Mouse (Mus musculus) hindbrain, embryonic 15.5 days (tissue): ENCODE data around the gene Iqsec1. TPM values are rescaled to one million over a fixed set of nuclear protein-coding genes. Genes with fewer than 3 reads are reported as not detected.

Experiments
- ATAC-seq: fragments of 200-750 bp; cut with Nextera tagmentation; 2 replicates; pipeline ENCODE4 v1.8.0; 2017; ENCODE audit warnings: low read depth, moderate number of reproducible peaks, moderate TSS enrichment; ENCODE audit not compliant: low FRiP score
- H3K27ac ChIP-seq: fragments of 300-500 bp; sonication (generic); replicated peaks from 2 replicates; pipeline ENCODE4 v1.5.1; 2015; ENCODE audit warnings: mild to moderate bottlenecking, inconsistent platforms
- H3K27me3 ChIP-seq: fragments of 300-500 bp; sonication (generic); 2 replicates; pipeline ENCODE4 v1.6.1; 2015; ENCODE audit warnings: control low read depth, inconsistent platforms
- H3K36me3 ChIP-seq: fragments of 300-500 bp; sonication (generic); 2 replicates; pipeline ENCODE4 v1.6.1; 2015; ENCODE audit warnings: control low read depth, inconsistent platforms
- H3K4me1 ChIP-seq: fragments of 300-500 bp; sonication (generic); replicated peaks from 2 replicates; pipeline ENCODE4 v1.6.1; 2015; ENCODE audit warnings: control low read depth, inconsistent platforms
- H3K4me2 ChIP-seq: fragments of 300-500 bp; sonication (generic); 2 replicates; pipeline ENCODE4 v1.6.1; 2015; ENCODE audit warnings: moderate library complexity, mild to moderate bottlenecking, inconsistent platforms
- H3K4me3 ChIP-seq: fragments of 300-500 bp; sonication (generic); 2 replicates; pipeline ENCODE4 v1.5.1; 2015; ENCODE audit warnings: mild to moderate bottlenecking, inconsistent platforms
- H3K9ac ChIP-seq: fragments of 300-500 bp; sonication (generic); 2 replicates; pipeline ENCODE4 v1.6.1; 2015; ENCODE audit warnings: inconsistent platforms
- H3K9me3 ChIP-seq: fragments of 300-500 bp; sonication (generic); 2 replicates; pipeline ENCODE4 v1.6.1; 2016; ENCODE audit warnings: control low read depth, inconsistent platforms
- WGBS: fragments of 180-500 bp; shearing (Covaris S2); methylation state at CpG from one replicate; pipeline ENCODE4 v1.1.7; 2015; 5-methylcytosine and 5-hydroxymethylcytosine counted together
- polyA plus RNA-seq: library from polyadenylated mRNA; unstranded; fragments of >200 nt; fragmentation: Nextera tagmentation; extraction: Ambion mirVana; gene quantifications from 2 replicates; pipeline ENCODE4 v1.2.1, GENCODE M21; 2015

Iqsec1 gene
- polyA plus RNA-seq, 1 experiment from 2014 or later = 23.3 TPM

- WGBS = 21% methylated on average over 4 of the region's 4 CpGs
- H3K36me3 ChIP-seq = no peaks in the 10 kb centered on the region
- no peak overlapping the region for H3K4me3 ChIP-seq
- H3K9ac ChIP-seq = no peak overlapping the region
- no peaks in the 10 kb centered on the region for H3K27me3 ChIP-seq
- peak overlapping the region; percentile 64 for H3K27ac ChIP-seq
- no peak; the same call in 1 of the 2 replicates for ATAC-seq
- H3K4me1 ChIP-seq = peaks cover 87% of the 10 kb centered on the region
- no peak overlapping the region for H3K4me2 ChIP-seq
- no peaks in the 10 kb centered on the region for H3K9me3 ChIP-seq
These were observed 285.4 kb downstream of the Iqsec1 start for GRCm38 (mm10) chr6:90702837-90703735.

GRCm38 (mm10) chr6:90702197-90702596, 286.3 kb downstream of the Iqsec1 start:
- Histone ChIP-seq H3K9me3 (no peaks in the 10 kb centered on the region), H3K4me2 (no peak overlapping the region), H3K9ac (no peak overlapping the region), H3K27ac (no peak overlapping the region), H3K4me1 (peaks cover 82% of the 10 kb centered on the region), H3K4me3 (no peak overlapping the region), H3K27me3 (no peaks in the 10 kb centered on the region), H3K36me3 (no peaks in the 10 kb centered on the region)
- ATAC-seq = no peak

GRCm38 (mm10) chr6:90701391-90701790, 287.1 kb downstream of the Iqsec1 start:
- Histone ChIP-seq H3K27me3 (no peaks in the 10 kb centered on the region), H3K4me3 (no peak overlapping the region), H3K4me2 (no peak overlapping the region), H3K9ac (no peak overlapping the region), H3K36me3 (no peaks in the 10 kb centered on the region), H3K9me3 (no peaks in the 10 kb centered on the region), H3K27ac (no peak overlapping the region), H3K4me1 (peaks cover 74% of the 10 kb centered on the region)
- WGBS = 81% methylated on average over 2 of the region's 2 CpGs
- ATAC-seq = no peak

- 76% methylated on average over 2 of the region's 2 CpGs for WGBS
- Histone ChIP-seq H3K4me1 (peaks cover 75% of the 10 kb centered on the region), H3K9me3 (no peaks in the 10 kb centered on the region), H3K27ac (no peak overlapping the region), H3K4me2 (no peak overlapping the region), H3K27me3 (no peaks in the 10 kb centered on the region), H3K9ac (no peak overlapping the region), H3K4me3 (no peak overlapping the region), H3K36me3 (no peaks in the 10 kb centered on the region)
- ATAC-seq = no peak
These were observed 287.7 kb downstream of the Iqsec1 start for GRCm38 (mm10) chr6:90700737-90701136.

- WGBS = 63% methylated on average over 1 of the region's 1 CpGs
- Histone ChIP-seq H3K27me3 (no peaks in the 10 kb centered on the region), H3K36me3 (no peaks in the 10 kb centered on the region), H3K4me2 (no peak overlapping the region), H3K9me3 (no peaks in the 10 kb centered on the region), H3K4me3 (no peak overlapping the region), H3K27ac (no peak overlapping the region), H3K4me1 (peaks cover 68% of the 10 kb centered on the region), H3K9ac (no peak overlapping the region)
- ATAC-seq = no peak
These were observed 288.4 kb downstream of the Iqsec1 start for GRCm38 (mm10) chr6:90700068-90700467.

GRCm38 (mm10) chr6:90698843-90699242, 289.6 kb downstream of the Iqsec1 start:
- Histone ChIP-seq H3K27me3 (no peaks in the 10 kb centered on the region), H3K9ac (no peak overlapping the region), H3K36me3 (no peaks in the 10 kb centered on the region), H3K27ac (no peak overlapping the region), H3K4me3 (no peak overlapping the region), H3K4me2 (no peak overlapping the region), H3K4me1 (peaks cover 56% of the 10 kb centered on the region), H3K9me3 (no peaks in the 10 kb centered on the region)
- no peak for ATAC-seq
- 26% methylated on average over 6 of the region's 6 CpGs for WGBS

- Histone ChIP-seq H3K36me3 (peaks cover 12% of the 10 kb centered on the region), H3K9ac (no peak overlapping the region), H3K27me3 (no peaks in the 10 kb centered on the region), H3K27ac (peak overlapping the region; percentile 8; the same call in 1 of the 2 replicates), H3K4me1 (peaks cover 32% of the 10 kb centered on the region), H3K4me3 (no peak overlapping the region), H3K4me2 (no peak overlapping the region), H3K9me3 (no peaks in the 10 kb centered on the region)
- WGBS = 71% methylated on average over 1 of the region's 1 CpGs
- no peak for ATAC-seq
These were observed 292.7 kb downstream of the Iqsec1 start for GRCm38 (mm10) chr6:90695754-90696153.

- Histone ChIP-seq H3K36me3 (peaks cover 38% of the 10 kb centered on the region), H3K9ac (no peak overlapping the region)
These were observed 296.1 kb downstream of the Iqsec1 start for GRCm38 (mm10) chr6:90692404-90692803.

GRCm38 (mm10) chr6:90691935-90692334, 296.6 kb downstream of the Iqsec1 start:
- Histone ChIP-seq H3K9me3 (no peaks in the 10 kb centered on the region), H3K4me1 (peaks cover 14% of the 10 kb centered on the region), H3K36me3 (peaks cover 38% of the 10 kb centered on the region), H3K4me2 (no peak overlapping the region), H3K27ac (no peak overlapping the region), H3K27me3 (no peaks in the 10 kb centered on the region), H3K9ac (no peak overlapping the region), H3K4me3 (no peak overlapping the region)
- ATAC-seq = no peak
- 81% methylated on average over 2 of the region's 2 CpGs for WGBS

More at GRCm38 (mm10) chr6:90692404-90692803, 296.1 kb downstream of the Iqsec1 start:
- peaks cover 14% of the 10 kb centered on the region for H3K4me1 ChIP-seq
- H3K4me3 ChIP-seq = no peak overlapping the region
- no peaks in the 10 kb centered on the region for H3K9me3 ChIP-seq
- H3K4me2 ChIP-seq = no peak overlapping the region
- H3K27me3 ChIP-seq = no peaks in the 10 kb centered on the region
- ATAC-seq = no peak
- 83% methylated on average over 2 of the region's 2 CpGs for WGBS
- H3K27ac ChIP-seq = no peak overlapping the region

GRCm38 (mm10) chr6:90689500-90689899, 299.0 kb downstream of the Iqsec1 start:
- H3K9me3 ChIP-seq = no peaks in the 10 kb centered on the region
- H3K36me3 ChIP-seq = peaks cover 38% of the 10 kb centered on the region
- no peak overlapping the region for H3K4me3 ChIP-seq
- peaks cover 17% of the 10 kb centered on the region for H3K4me1 ChIP-seq
- no peaks in the 10 kb centered on the region for H3K27me3 ChIP-seq
- no peak for ATAC-seq
- no peak overlapping the region for H3K9ac ChIP-seq
- no peak overlapping the region for H3K27ac ChIP-seq
- 89% methylated on average over 10 of the region's 10 CpGs for WGBS
- no peak overlapping the region for H3K4me2 ChIP-seq

- Histone ChIP-seq H3K27me3 (no peaks in the 10 kb centered on the region), H3K4me3 (no peak overlapping the region), H3K9ac (no peak overlapping the region), H3K4me2 (no peak overlapping the region), H3K27ac (no peak overlapping the region), H3K9me3 (no peaks in the 10 kb centered on the region), H3K4me1 (peaks cover 17% of the 10 kb centered on the region), H3K36me3 (peaks cover 38% of the 10 kb centered on the region)
- WGBS = 72% methylated on average over 3 of the region's 3 CpGs
- no peak for ATAC-seq
These were observed 299.7 kb downstream of the Iqsec1 start for GRCm38 (mm10) chr6:90688742-90689141.

- ATAC-seq = no peak
- no peak overlapping the region for H3K4me2 ChIP-seq
- H3K36me3 ChIP-seq = peaks cover 38% of the 10 kb centered on the region
- WGBS = 97% methylated on average over 6 of the region's 6 CpGs
- no peaks in the 10 kb centered on the region for H3K9me3 ChIP-seq
- H3K27me3 ChIP-seq = no peaks in the 10 kb centered on the region
- no peak overlapping the region for H3K9ac ChIP-seq
- H3K4me1 ChIP-seq = peaks cover 17% of the 10 kb centered on the region
- no peak overlapping the region for H3K27ac ChIP-seq
- no peak overlapping the region for H3K4me3 ChIP-seq
These were observed 300.5 kb downstream of the Iqsec1 start for GRCm38 (mm10) chr6:90688003-90688402.
